In genomic region chr4:126260520-126261201, GRCm38 (mm10) we compare ENCODE assay signal across 8 mouse cellular contexts. TPM values are rescaled to one million over a fixed set of nuclear protein-coding genes. Genes with fewer than 3 reads are reported as not detected.
DNase-seq lines count a peak whose midpoint lies in the region; ATAC-seq and TF ChIP-seq lines count a peak whose summit lies in the region.

No protein-coding gene starts in this region.

- 0 out of 2 replicates have a peak, but pooled peaks cover 5% of the 10 kb centered on the region for H3K36me3 ChIP-seq in embryonic facial prominence, embryonic 10.5 days (replicated peaks)
- no peaks in the 10 kb centered on the region for H3K36me3 ChIP-seq in heart, postnatal 0 days (replicated peaks; ENCODE audit: control insufficient read depth, insufficient read depth, low read length)
- H3K36me3 ChIP-seq in limb, embryonic 10.5 days, result 0 out of 2 replicates have a peak, but pooled peaks cover 4% of the 10 kb centered on the region
- H3K36me3 ChIP-seq in midbrain, embryonic 12.5 days, result no peaks in the 10 kb centered on the region

- H3K4me1 ChIP-seq in embryonic facial prominence, embryonic 10.5 days, result peaks cover 68% of the 10 kb centered on the region
- H3K4me1 ChIP-seq in heart, postnatal 0 days (ENCODE audit: control insufficient read depth, insufficient read depth), result peaks cover 51% of the 10 kb centered on the region
- H3K4me1 ChIP-seq in limb, embryonic 10.5 days, result peaks cover 67% of the 10 kb centered on the region
- peaks cover 54% of the 10 kb centered on the region for H3K4me1 ChIP-seq in midbrain, embryonic 12.5 days

- H3K27me3 ChIP-seq in embryonic facial prominence, embryonic 10.5 days (replicated peaks; ENCODE audit: low read depth, poor library complexity, severe bottlenecking), result no peaks in the 10 kb centered on the region
- H3K27me3 ChIP-seq in heart, postnatal 0 days (ENCODE audit: control insufficient read depth, insufficient read depth, low read length), result no peaks in the 10 kb centered on the region
- no peaks in the 10 kb centered on the region for H3K27me3 ChIP-seq in limb, embryonic 10.5 days (ENCODE audit: low read depth, poor library complexity, severe bottlenecking)
- no peaks in the 10 kb centered on the region for H3K27me3 ChIP-seq in midbrain, embryonic 12.5 days

- no peak; the same call in 1 of the 2 replicates for TF ChIP-seq CTCF in heart, postnatal 0 days (IDR thresholded peaks at IDR 0.05; ENCODE audit: low read depth)

- peak overlapping the region; percentile 91 for H3K27ac ChIP-seq in embryonic facial prominence, embryonic 10.5 days (replicated peaks)
- peak overlapping the region; percentile 90 for H3K27ac ChIP-seq in heart, postnatal 0 days (ENCODE audit: low read depth)
- peak overlapping the region; percentile 91 for H3K27ac ChIP-seq in limb, embryonic 10.5 days
- peak overlapping the region; percentile 63 for H3K27ac ChIP-seq in midbrain, embryonic 12.5 days (replicated peaks)

- H3K9me3 ChIP-seq in embryonic facial prominence, embryonic 10.5 days, result no peaks in the 10 kb centered on the region
- no peaks in the 10 kb centered on the region for H3K9me3 ChIP-seq in heart, postnatal 0 days (replicated peaks; ENCODE audit: control insufficient read depth, low read length)
- no peaks in the 10 kb centered on the region for H3K9me3 ChIP-seq in limb, embryonic 10.5 days (replicated peaks)
- no peaks in the 10 kb centered on the region for H3K9me3 ChIP-seq in midbrain, embryonic 12.5 days

- DNase-seq in cerebellum, adult 11-12 months, result peak; percentile 82
- no peak for DNase-seq in cerebellum, adult 8-10 months
- DNase-seq in T-cell, adult 2 months (ENCODE audit: low spot score), result peak; percentile 37
- DNase-seq in embryonic facial prominence, embryonic 10.5 days (ENCODE audit: low spot score), result peak; percentile 85
- DNase-seq in heart, postnatal 0 days (ENCODE audit: low spot score), result peak; percentile 94
- peak; percentile 73 for DNase-seq in limb, embryonic 10.5 days (ENCODE audit: low spot score)
- peak; percentile 75 for DNase-seq in testis, postnatal 14 days (ENCODE audit: low spot score)

- H3K4me3 ChIP-seq in embryonic facial prominence, embryonic 10.5 days, result peak overlapping the region; percentile 50
- H3K4me3 ChIP-seq in heart, postnatal 0 days (ENCODE audit: low read depth, low read length), result no peak overlapping the region
- H3K4me3 ChIP-seq in limb, embryonic 10.5 days, result peak overlapping the region; percentile 45
- H3K4me3 ChIP-seq in midbrain, embryonic 12.5 days, result no peak overlapping the region

- TF ChIP-seq EP300 in heart, postnatal 0 days (IDR thresholded peaks at IDR 0.05; ENCODE audit: low read depth), result no peak

- H3K4me2 ChIP-seq in heart, postnatal 0 days (ENCODE audit: low read depth, low read length), result peak overlapping the region; percentile 43
- 0 out of 2 replicates have a peak overlapping the region, but pooled peaks have one; percentile 9 for H3K4me2 ChIP-seq in midbrain, embryonic 12.5 days (replicated peaks)

- H3K9ac ChIP-seq in heart, postnatal 0 days (replicated peaks; ENCODE audit: low read depth, low read length), result 0 out of 2 replicates have a peak overlapping the region, but pooled peaks have one; percentile 27
- peak overlapping the region; percentile 49; the same call in 1 of the 2 replicates for H3K9ac ChIP-seq in midbrain, embryonic 12.5 days (replicated peaks)

- 2% methylated on average over 10 of the region's 10 CpGs for WGBS in embryonic facial prominence, embryonic 10.5 days
- 5% methylated on average over 10 of the region's 10 CpGs for WGBS in heart, postnatal 0 days
- WGBS in limb, embryonic 10.5 days, result 1% methylated on average over 10 of the region's 10 CpGs
- 5% methylated on average over 10 of the region's 10 CpGs for WGBS in midbrain, embryonic 12.5 days

- ATAC-seq in heart, postnatal 0 days (ENCODE audit: insufficient read depth, low read depth), result peak; percentile 50
- ATAC-seq in midbrain, embryonic 12.5 days (ENCODE audit: low FRiP score, low read depth), result no peak

RNA-seq across cellular contexts. Expression of gene Trappc3, which starts 1.5 kb away (rescaled TPM):
- 91.8 and 92.3 TPM in 2 replicates for polyA plus RNA-seq in embryonic facial prominence, embryonic 10.5 days (2016; fragmentation: Nextera tagmentation; extraction: Ambion mirVana)
- 46.4 and 63.1 TPM in 2 replicates for total RNA-seq in heart, postnatal 0 days (2014; rRNA removed; ENCODE audit: low replicate concordance)
- 80.3 and 86.7 TPM in 2 replicates for polyA plus RNA-seq in heart, postnatal 0 days (2015; fragmentation: Nextera tagmentation; extraction: Ambion mirVana)
- 83.1 and 95.3 TPM in 2 replicates for polyA plus RNA-seq in limb, embryonic 10.5 days (2016; fragmentation: Nextera tagmentation; extraction: Ambion mirVana)
- 103 and 108 TPM in 2 replicates for polyA plus RNA-seq in midbrain, embryonic 12.5 days (2016; fragmentation: Nextera tagmentation; extraction: Ambion mirVana)

RNA-seq across cellular contexts. Expression of gene Map7d1, which starts 4.5 kb away (rescaled TPM):
- 60.9 and 62.9 TPM in 2 replicates for polyA plus RNA-seq in embryonic facial prominence, embryonic 10.5 days (2016; fragmentation: Nextera tagmentation; extraction: Ambion mirVana)
- 75.0 and 90.1 TPM in 2 replicates for total RNA-seq in heart, postnatal 0 days (2014; rRNA removed; ENCODE audit: low replicate concordance)
- polyA plus RNA-seq in heart, postnatal 0 days (2015; fragmentation: Nextera tagmentation; extraction: Ambion mirVana), result 35.2 and 37.5 TPM in 2 replicates
- 56.2 and 63.2 TPM in 2 replicates for polyA plus RNA-seq in limb, embryonic 10.5 days (2016; fragmentation: Nextera tagmentation; extraction: Ambion mirVana)
- polyA plus RNA-seq in midbrain, embryonic 12.5 days (2016; fragmentation: Nextera tagmentation; extraction: Ambion mirVana), result 135 and 142 TPM in 2 replicates

RNA-seq across cellular contexts. Expression of gene Col8a2, which starts 25.9 kb away (rescaled TPM):
- polyA plus RNA-seq in embryonic facial prominence, embryonic 10.5 days (2016; fragmentation: Nextera tagmentation; extraction: Ambion mirVana), result 7.3 and 11.2 TPM in 2 replicates
- total RNA-seq in heart, postnatal 0 days (2014; rRNA removed; ENCODE audit: low replicate concordance), result 3.8 and 4.3 TPM in 2 replicates
- 0.71 and 1.1 TPM in 2 replicates for polyA plus RNA-seq in heart, postnatal 0 days (2015; fragmentation: Nextera tagmentation; extraction: Ambion mirVana)
- polyA plus RNA-seq in limb, embryonic 10.5 days (2016; fragmentation: Nextera tagmentation; extraction: Ambion mirVana), result 0.65 and 1.4 TPM in 2 replicates
- polyA plus RNA-seq in midbrain, embryonic 12.5 days (2016; fragmentation: Nextera tagmentation; extraction: Ambion mirVana), result 21.7 and 41.3 TPM in 2 replicates

RNA-seq across cellular contexts. Expression of gene Thrap3, which starts 58.1 kb away (rescaled TPM):
- polyA plus RNA-seq in embryonic facial prominence, embryonic 10.5 days (2016; fragmentation: Nextera tagmentation; extraction: Ambion mirVana), result 262 and 263 TPM in 2 replicates
- total RNA-seq in heart, postnatal 0 days (2014; rRNA removed; ENCODE audit: low replicate concordance), result 84.1 and 121 TPM in 2 replicates
- 86.1 and 96.7 TPM in 2 replicates for polyA plus RNA-seq in heart, postnatal 0 days (2015; fragmentation: Nextera tagmentation; extraction: Ambion mirVana)
- polyA plus RNA-seq in limb, embryonic 10.5 days (2016; fragmentation: Nextera tagmentation; extraction: Ambion mirVana), result 263 and 287 TPM in 2 replicates
- polyA plus RNA-seq in midbrain, embryonic 12.5 days (2016; fragmentation: Nextera tagmentation; extraction: Ambion mirVana), result 265 and 274 TPM in 2 replicates

Comparison
In these comparisons a context has a peak if more than half of its experiments do, and no peak if none do; other contexts are left out.
1. H3K4me3 ChIP-seq: peak in embryonic facial prominence, embryonic 10.5 days (single experiment) and limb, embryonic 10.5 days (single experiment); none in heart, postnatal 0 days (single experiment) and midbrain, embryonic 12.5 days (single experiment).
2. Peak in every context shown above with its lines, with median percentiles within 50 percentile points of each other: H3K27ac ChIP-seq.